Mouse (Mus musculus) spleen, adult 2 months (tissue): ENCODE results near the gene Pik3c2b.

Source experiments
- CTCF ChIP-seq: fragments of 200-500 bp; IDR thresholded peaks from 2 replicates; pipeline ENCODE4 v1.5.1; 2011; ENCODE audit warnings: mild to moderate bottlenecking, inconsistent platforms; ENCODE audit not compliant: insufficient read depth, insufficient read length, insufficient replicate concordance; ENCODE audit errors: extremely low read depth
- POLR2A ChIP-seq: fragments of 200-500 bp; IDR thresholded peaks from 2 replicates; pipeline ENCODE4 v1.6.1; 2011; ENCODE audit warnings: low read depth, low read length, inconsistent platforms

DNA sequence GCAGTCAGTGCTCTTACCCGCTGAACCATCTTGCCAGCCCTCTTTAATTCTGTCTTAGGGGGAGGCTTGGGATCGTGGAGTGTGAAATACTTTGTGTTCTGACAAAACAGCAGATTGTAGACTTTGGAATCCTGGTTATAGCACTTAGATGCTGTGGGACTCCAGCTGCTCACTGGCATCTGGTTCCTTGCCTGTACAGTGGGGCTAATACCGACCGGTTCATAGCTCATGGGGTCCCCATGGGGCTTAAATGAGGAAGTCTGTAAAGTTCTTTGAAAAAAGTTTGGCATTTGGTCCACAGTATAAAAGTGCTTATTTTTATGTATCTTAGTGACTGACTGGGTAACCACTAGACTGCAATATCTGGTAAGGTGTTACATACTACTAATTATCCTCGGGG is 90.3 kb downstream of the Pik3c2b start:
- TF ChIP-seq POLR2A (no peak), CTCF (no peak)
